Mouse (Mus musculus) heart, embryonic 10.5 days (tissue): ENCODE results near the gene Avpi1. TPM values are rescaled to one million over a fixed set of nuclear protein-coding genes. Genes with fewer than 3 reads are reported as not detected.

Experiments
- DNase-seq: peaks from one replicate; pipeline ENCODE4 v3.0.0-alpha.2; 2017; ENCODE audit warnings: low spot score
- H3K27ac ChIP-seq: fragments of 300-500 bp; sonication (generic); 2 replicates; pipeline ENCODE4 v1.5.1; 2016; ENCODE audit warnings: mild to moderate bottlenecking
- H3K27me3 ChIP-seq: fragments of 300-500 bp; sonication (generic); 2 replicates; pipeline ENCODE4 v1.6.1; 2016; ENCODE audit warnings: mild to moderate bottlenecking; ENCODE audit not compliant: poor library complexity, insufficient read depth, severe bottlenecking
- H3K36me3 ChIP-seq: fragments of 300-500 bp; sonication (generic); 2 replicates; pipeline ENCODE4 v1.6.1; 2016; ENCODE audit warnings: mild to moderate bottlenecking, moderate library complexity
- H3K4me1 ChIP-seq: fragments of 300-500 bp; sonication (generic); 2 replicates; pipeline ENCODE4 v1.6.1; 2016; ENCODE audit warnings: mild to moderate bottlenecking
- H3K4me3 ChIP-seq: fragments of 300-500 bp; sonication (generic); 2 replicates; pipeline ENCODE4 v1.5.1; 2016; ENCODE audit warnings: mild to moderate bottlenecking, moderate library complexity
- H3K9me3 ChIP-seq: fragments of 300-500 bp; sonication (generic); 2 replicates; pipeline ENCODE4 v1.6.1; 2016; ENCODE audit warnings: mild to moderate bottlenecking, moderate library complexity
- WGBS: fragments of 180-500 bp; shearing (Covaris S2); methylation state at CpG from one replicate; pipeline ENCODE4 v1.1.7; 2016; 5-methylcytosine and 5-hydroxymethylcytosine counted together
- polyA plus RNA-seq: library from polyadenylated mRNA; unstranded; fragments of >200 nt; fragmentation: Nextera tagmentation; extraction: Ambion mirVana; gene quantifications from 2 replicates; pipeline ENCODE4 v1.2.1, GENCODE M21; 2016

The Avpi1 gene
- polyA plus RNA-seq, 1 experiment from 2014 or later, result 29.0 TPM

DNA sequence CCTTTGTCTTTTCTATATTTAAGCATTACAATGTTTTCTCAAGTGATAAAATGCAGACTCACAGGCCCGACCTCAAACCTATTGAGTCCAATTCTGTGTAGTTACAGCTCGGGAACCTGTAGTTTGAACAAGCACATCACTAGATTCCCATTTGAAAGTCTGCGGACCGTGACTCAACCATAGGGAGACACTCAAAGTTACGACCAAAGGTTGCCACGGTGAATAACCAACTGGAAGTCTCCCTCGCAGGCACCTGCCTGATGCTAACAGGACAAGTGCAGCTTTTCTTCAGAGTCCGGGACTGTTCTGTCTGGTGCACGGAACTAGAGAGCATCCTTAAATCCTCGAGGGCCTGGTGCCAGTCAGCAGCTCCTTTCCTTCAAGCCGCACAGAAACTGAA is 48.4 kb downstream of the Avpi1 start:
- Histone ChIP-seq H3K27me3 (no peaks in the 10 kb centered on the region), H3K27ac (no peak overlapping the region), H3K4me1 (peaks cover under 1% of the 10 kb centered on the region), H3K9me3 (no peaks in the 10 kb centered on the region), H3K36me3 (peaks cover 8% of the 10 kb centered on the region), H3K4me3 (no peak overlapping the region)
- WGBS, result 81% methylated on average over 11 of the region's 11 CpGs
- DNase-seq, result no peak

DNA sequence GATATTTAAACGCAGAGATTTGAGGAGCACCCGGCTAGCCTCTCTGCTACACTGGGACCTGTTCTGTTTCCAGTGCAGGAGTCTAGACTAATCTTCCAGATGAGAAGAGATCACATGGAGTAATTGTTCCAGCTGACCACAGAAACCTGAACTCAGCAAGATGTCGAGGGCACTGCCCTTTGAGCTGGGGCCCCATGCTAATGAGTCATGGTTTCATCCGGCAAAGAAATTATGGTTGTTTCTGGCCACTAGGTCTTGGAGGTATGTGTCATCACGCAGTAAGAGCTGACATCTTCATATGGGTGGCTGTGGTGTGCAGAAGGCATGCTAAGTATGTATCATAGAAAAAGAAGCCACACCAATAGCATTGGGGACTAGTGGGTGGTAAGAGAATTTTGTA is 48.9 kb downstream of the Avpi1 start:
- Histone ChIP-seq H3K4me1 (no peaks in the 10 kb centered on the region; the same call in 1 of the 2 replicates), H3K4me3 (no peak overlapping the region), H3K27ac (no peak overlapping the region), H3K27me3 (no peaks in the 10 kb centered on the region), H3K36me3 (peaks cover 12% of the 10 kb centered on the region), H3K9me3 (no peaks in the 10 kb centered on the region)
- DNase-seq, result no peak
- WGBS, result 83% methylated on average over 5 of the region's 5 CpGs

DNA sequence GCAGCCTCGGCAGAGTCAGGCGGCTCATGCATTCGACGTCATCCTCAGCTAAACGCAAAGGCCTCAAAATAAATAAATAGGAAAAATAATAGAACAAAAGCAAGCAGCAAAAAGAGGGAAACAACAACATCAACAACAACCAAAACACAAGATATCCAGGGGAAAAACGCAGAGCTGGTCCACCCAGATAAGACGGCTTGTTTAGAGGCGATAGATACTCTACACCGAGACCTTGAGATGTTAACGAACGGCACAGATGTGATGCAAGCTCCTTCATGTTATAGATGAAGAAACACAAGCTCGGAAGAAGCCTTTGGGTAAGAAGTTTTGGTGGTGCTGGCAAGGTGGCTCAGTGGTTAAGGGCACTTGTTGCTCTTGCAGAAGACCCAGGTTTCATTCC is 49.9 kb downstream of the Avpi1 start:
- DNase-seq, result no peak
- Histone ChIP-seq H3K4me1 (no peaks in the 10 kb centered on the region; the same call in 1 of the 2 replicates), H3K9me3 (no peaks in the 10 kb centered on the region), H3K4me3 (no peak overlapping the region), H3K27ac (no peak overlapping the region), H3K36me3 (peaks cover 14% of the 10 kb centered on the region), H3K27me3 (no peaks in the 10 kb centered on the region)
- 81% methylated on average over 12 of the region's 12 CpGs for WGBS

DNA sequence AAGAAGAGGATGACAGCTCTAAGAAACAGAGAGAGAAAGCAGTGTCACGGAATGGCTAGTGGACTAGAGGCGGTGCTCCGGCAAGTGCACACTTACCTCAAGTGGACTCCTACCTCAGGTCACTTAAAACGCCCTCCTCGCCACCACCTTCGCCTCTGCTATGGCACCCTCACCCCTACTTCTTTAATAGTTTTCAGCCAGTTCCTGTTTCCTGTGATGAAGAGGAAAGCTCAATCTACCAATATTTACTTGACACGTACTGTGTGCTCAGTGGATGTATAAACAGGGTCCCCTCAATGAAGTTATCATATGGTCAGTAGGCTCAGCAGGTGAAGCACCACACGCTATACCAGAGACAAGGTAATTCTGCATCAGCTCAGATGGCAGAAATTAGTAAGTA is 50.3 kb downstream of the Avpi1 start:
- Histone ChIP-seq H3K27ac (no peak overlapping the region), H3K27me3 (no peaks in the 10 kb centered on the region), H3K4me3 (no peak overlapping the region), H3K4me1 (no peaks in the 10 kb centered on the region; the same call in 1 of the 2 replicates), H3K9me3 (no peaks in the 10 kb centered on the region), H3K36me3 (peaks cover 14% of the 10 kb centered on the region)
- DNase-seq, result peak; percentile 47
- WGBS, result 89% methylated on average over 8 of the region's 8 CpGs

DNA sequence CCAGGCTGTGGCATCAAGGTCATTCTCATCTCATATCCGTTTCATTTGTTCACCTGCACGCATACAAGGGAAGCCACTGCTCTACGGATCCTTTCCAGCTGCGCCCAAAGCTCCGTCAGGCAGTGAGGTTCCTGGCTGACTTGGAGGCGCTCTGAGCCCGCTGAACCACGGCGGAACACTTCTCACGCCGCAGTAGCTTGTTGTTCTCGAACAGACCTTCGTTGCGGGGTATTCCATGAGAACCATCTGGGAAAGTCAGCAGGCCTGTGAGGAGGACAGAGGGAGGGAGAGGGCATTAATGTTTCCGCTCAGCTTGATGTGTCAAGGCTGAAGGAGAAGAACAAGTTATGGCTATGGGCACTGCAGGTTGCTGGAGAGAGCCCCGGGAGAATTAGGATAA is 52.9 kb downstream of the Avpi1 start:
- no peak overlapping the region for H3K4me3 ChIP-seq
- no peaks in the 10 kb centered on the region for H3K9me3 ChIP-seq
- H3K27ac ChIP-seq, result no peak overlapping the region
- H3K4me1 ChIP-seq, result no peaks in the 10 kb centered on the region; the same call in 1 of the 2 replicates
- H3K36me3 ChIP-seq, result peaks cover 14% of the 10 kb centered on the region
- DNase-seq, result peak; percentile 63
- H3K27me3 ChIP-seq, result no peaks in the 10 kb centered on the region
- 88% methylated on average over 16 of the region's 16 CpGs for WGBS

DNA sequence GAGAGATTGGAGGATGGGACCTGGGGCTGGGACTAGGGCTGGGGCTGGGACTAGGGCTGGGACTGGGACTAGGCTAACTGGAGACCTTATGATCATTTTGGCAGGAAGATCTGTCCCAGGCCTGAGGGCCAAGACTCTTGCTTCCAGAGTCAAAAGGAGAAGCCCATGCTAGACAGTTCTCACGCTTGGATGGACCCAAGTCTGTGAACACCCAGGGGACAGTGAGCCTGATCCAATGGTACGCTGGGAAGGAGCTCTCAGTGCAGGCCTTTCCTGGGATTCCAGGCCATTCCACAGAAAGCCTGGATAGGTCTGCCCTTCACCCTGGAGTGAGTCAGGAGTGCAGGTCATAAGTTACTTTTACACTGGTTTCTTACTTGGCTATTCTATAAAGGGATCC is 53.8 kb downstream of the Avpi1 start:
- DNase-seq, result peak; percentile 63
- Histone ChIP-seq H3K27me3 (no peaks in the 10 kb centered on the region), H3K4me1 (no peaks in the 10 kb centered on the region), H3K27ac (no peak overlapping the region), H3K4me3 (no peak overlapping the region), H3K9me3 (no peaks in the 10 kb centered on the region), H3K36me3 (peaks cover 14% of the 10 kb centered on the region)
- WGBS, result 73% methylated on average over 2 of the region's 2 CpGs

Other genes with a start within 250 kb of the Avpi1 start
- 25.1 and 25.8 TPM in 2 replicates for gene Rrp12, start 232.9 kb downstream of the Avpi1 start, polyA plus RNA-seq
- 1,222 and 1,272 TPM in 2 replicates for gene Pgam1, start 217.1 kb downstream of the Avpi1 start, polyA plus RNA-seq
- 60.1 and 78.1 TPM in 2 replicates for gene Exosc1, start 195.6 kb downstream of the Avpi1 start, polyA plus RNA-seq
- gene Zdhhc16, start 195.6 kb downstream of the Avpi1 start, polyA plus RNA-seq, result 73.4 and 78.9 TPM in 2 replicates
- gene Mms19, start 147.9 kb downstream of the Avpi1 start, polyA plus RNA-seq, result 25.4 and 27.0 TPM in 2 replicates
- gene Ubtd1, start 147.3 kb downstream of the Avpi1 start, polyA plus RNA-seq, result 12.4 and 14.0 TPM in 2 replicates
- gene Ankrd2, start 93.1 kb downstream of the Avpi1 start, polyA plus RNA-seq, result not detected in 2 replicates
- 0.85 and 1.6 TPM in 2 replicates for gene Hoga1, start 83.4 kb downstream of the Avpi1 start, polyA plus RNA-seq
- 0.15 TPM in 1 of 2 replicates, not detected in the other for gene 4933411K16Rik, start 76.8 kb downstream of the Avpi1 start, polyA plus RNA-seq
- gene Morn4, start 42.7 kb downstream of the Avpi1 start, polyA plus RNA-seq, result 18.8 and 22.0 TPM in 2 replicates
- gene Pi4k2a, start 38.6 kb downstream of the Avpi1 start, polyA plus RNA-seq, result 18.9 and 23.1 TPM in 2 replicates
- 6.5 and 8.1 TPM in 2 replicates for gene Marveld1, start 18.3 kb upstream of the Avpi1 start, polyA plus RNA-seq
- 23.9 and 27.8 TPM in 2 replicates for gene Zfyve27, start 34.9 kb upstream of the Avpi1 start, polyA plus RNA-seq
- gene Sfrp5, start 73.2 kb upstream of the Avpi1 start, polyA plus RNA-seq, result 7.9 and 18.6 TPM in 2 replicates
- gene Golga7b, start 118.5 kb upstream of the Avpi1 start, polyA plus RNA-seq, result 0.06 and 0.11 TPM in 2 replicates